Mouse (Mus musculus) testis, postnatal 14 days (tissue): ENCODE measurements at regions not wholly inside any gene's neighbourhood (a gene's known extent, or its start where the extent isn't known, plus 50 kb on each side); places are given as distances from the start of the nearest gene placed in this dataset.
A peak's percentile ranks its signal among the peaks of the same experiment; 100 is the strongest.

ENCODE experiments used
- DNase-seq: peaks from one replicate; pipeline ENCODE4 v3.0.0; 2021; ENCODE audit warnings: low spot score

DNA sequence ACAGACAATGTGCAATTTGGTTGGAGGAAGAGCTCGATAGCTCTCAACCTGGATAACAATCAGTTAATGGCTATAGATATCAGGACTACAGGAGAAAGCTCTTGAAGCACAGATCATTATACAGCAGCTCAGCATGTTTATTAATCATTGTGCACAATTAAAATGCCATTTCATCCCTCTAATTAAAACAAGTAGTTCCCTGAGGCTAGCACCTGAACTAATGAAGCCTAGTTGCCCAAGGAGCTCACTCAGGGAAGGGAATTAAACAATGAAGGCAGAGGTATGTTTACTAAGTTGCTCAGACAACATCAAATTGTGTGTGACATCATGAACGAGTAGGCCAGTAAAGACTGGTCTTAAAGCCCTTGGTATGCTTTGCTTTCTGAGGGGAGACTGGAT is 210.3 kb upstream of the Etaa1 start:
- no peak for DNase-seq

DNA sequence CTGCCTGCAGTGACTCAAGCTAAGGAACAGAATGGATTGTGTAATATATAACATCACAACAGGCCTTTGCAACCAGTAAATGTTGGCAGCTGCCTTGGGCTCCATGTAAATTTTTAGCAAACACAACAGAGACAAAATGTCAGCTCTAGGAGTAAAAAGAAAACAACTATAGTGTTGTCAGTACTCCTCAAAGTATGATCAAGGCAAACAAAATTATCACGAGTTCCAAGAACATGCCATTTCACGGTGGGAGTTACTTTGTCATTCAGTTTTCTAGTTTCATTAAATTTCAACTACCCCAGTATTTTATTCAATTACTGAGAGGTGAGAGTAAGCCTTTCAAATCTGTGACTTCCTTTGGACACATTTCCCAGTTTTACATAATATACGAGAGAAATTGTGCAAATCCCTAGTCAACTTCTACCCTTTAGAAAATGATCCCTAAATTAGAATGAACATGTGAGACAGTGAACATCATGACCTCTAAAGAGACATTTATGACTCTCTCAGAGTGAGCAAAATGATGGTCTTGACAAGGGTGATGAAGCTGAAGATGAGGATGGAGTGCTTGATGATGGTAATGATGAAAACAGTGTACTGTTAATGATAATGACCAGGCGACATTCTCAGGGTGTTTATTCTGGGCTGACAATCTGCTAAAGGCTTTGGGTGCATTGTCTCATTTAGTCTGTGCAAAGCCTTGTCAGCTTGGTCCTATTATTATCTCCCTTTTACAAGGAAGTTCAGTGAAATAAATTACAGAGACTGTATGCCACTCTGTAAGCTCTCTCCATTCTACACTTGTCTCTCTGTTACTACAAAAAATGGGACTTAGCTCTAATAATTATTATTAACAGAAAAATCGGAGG is 209.7 kb upstream of the Etaa1 start:
- DNase-seq: no peak

DNA sequence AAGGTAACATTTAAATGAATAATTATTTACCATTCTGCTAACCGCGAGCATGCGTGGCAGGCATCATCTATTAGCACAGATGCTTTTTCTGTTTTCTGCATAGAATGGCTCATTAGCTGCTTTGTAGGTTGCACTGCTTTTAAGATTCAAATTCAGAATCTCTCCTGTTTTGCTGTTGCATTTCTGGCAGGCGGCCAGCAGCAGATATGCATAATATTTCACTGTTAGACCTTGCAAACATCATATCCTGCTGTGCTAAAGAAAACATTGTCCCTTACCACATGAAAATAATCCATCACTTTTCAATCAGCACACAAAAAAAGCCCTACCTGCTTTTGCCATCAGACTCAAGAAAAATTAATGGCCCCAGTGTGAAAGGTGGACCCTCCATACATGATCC is 202.8 kb upstream of the Etaa1 start:
- no peak for DNase-seq

DNA sequence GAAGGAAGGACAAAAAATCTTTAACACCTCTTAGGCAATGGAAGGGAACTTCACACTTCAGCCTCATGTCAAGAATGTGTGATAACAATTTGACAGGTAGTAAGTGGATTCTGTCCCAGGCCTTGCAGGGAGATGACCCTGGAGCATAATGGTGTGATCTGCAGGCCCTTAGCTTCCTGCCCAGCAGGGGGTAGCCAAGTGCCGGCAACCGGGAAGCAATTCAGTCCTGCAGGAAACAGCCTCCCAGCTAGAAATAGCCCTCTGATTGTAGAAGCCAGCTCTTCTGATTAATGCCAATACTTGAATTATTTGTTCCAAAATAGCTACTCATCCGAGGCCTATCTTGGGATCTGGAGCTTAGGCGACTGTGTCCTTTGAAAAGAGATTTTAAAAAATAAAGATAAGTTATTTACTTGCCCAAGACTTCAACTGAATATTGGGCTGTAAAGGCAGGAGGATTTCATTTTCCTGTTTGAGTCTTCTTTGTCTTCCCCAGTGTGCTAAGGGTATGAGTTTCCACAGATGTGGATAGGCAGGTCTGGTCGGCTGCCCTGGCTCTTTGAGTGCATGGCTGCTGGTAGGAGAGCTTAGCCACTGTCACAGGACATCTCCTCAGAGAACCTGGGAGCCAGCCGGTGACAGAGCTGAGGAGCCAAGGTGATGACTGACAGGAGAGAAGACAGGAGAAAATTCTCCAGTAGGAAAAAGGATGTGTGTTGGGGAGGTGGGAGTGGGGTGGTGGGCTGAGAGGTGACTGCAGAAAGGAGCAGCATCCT is 198.3 kb upstream of the Etaa1 start:
- DNase-seq: peak; percentile 14

GRCm38 (mm10) chr11:18151369-18151768 is 197.7 kb upstream of the Etaa1 start:
- no peak for DNase-seq

- DNase-seq: no peak
Observed at GRCm38 (mm10) chr11:18127488-18127887, 173.8 kb upstream of the Etaa1 start.

- no peak for DNase-seq
Observed at GRCm38 (mm10) chr11:18123031-18123430, 169.4 kb upstream of the Etaa1 start.

- DNase-seq: no peak
Observed at GRCm38 (mm10) chr11:18122616-18123015, 168.9 kb upstream of the Etaa1 start.

DNA sequence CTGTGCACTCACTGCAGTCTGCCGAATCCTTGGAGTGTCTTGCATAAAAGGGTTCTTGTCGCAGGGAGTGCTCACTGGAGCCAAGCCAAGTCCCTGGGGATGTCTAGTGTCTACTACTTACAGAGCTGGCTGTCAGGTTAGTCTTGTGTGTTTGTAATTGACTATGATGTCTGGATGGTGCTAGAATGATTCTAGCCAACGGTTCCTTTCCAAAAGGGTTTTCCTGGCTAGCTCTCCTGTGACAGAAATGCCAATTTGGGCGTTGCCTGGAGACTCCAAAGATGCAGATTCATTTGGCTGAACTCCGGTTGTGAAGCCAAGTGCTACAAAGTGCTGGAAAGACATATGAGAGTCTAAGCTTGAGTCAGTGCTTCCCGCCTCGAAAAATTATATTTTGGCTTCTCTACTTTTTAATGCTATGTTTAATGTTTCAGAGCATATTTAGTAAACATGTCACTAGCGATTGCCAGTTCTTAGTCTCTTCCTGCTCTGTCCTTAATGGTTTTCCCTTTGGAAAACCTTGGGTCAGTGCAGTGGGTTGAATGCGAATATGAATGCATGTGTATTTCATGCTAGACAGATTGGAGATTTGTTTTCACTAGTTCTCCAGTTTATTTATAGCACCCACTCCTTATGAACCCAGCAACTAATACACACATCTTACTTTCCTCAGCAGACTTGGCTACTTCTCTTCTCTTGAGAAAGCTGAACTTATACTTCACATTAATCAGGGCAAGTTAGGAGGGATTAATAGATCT is 162.2 kb upstream of the Etaa1 start:
- no peak for DNase-seq

DNA sequence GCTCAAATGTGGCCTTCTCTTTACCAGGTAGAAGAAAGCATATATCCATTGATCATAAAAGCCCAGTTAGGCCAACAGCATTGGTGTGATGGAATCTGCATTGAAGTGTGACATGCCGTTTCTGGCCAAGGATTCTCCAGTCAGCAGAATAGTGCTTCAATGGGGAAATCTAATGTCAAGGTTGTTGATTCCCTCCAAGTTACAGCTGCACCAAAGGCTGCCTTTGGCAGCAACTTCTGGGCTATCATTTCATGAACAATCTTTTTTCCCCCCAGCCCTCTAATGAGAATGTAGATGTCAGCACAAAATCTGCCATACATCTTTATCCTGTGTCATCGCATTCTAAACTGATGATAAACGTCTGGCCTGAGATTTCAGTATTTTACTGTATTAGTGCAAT is 149.2 kb upstream of the Etaa1 start:
- DNase-seq: no peak

GRCm38 (mm10) chr11:18075840-18076435 is 122.3 kb upstream of the Etaa1 start:
- no peak for DNase-seq

GRCm38 (mm10) chr11:18070586-18071306 is 117.1 kb upstream of the Etaa1 start:
- no peak for DNase-seq

GRCm38 (mm10) chr11:18070032-18070374 is 116.3 kb upstream of the Etaa1 start:
- DNase-seq: no peak

DNA sequence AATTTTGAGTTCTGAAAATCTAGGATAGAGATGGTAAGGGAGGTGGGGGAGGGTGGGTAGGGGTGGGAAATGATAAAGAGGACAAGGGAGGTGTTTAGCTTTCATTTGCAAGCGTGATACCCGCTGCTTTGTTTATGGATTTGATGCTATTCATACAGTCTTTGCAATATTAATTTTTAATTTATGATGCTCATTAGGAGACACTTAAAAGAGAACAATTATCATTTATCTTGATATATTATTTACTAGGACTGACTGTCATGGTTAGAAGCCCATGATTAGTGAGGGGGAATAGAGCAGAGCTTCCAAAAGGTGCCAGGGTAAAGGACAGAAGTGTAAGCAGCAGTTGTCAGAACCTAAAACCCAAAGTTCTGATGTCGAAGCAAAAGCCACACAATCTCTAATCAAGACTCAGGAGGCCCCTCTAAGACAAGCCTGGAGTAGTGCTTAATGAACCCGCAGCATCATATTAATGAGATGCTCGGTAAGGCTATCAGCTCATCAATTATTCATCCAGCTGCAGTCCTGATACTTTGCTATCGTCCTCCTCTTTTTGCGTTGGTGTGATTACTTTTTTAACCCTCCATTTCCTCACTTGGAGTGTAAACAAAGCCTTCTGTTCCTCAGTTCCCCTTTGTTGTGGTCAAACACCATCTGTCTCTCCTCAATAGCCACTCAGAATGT is 115.8 kb upstream of the Etaa1 start:
- DNase-seq: no peak

GRCm38 (mm10) chr11:18068085-18068484 is 114.4 kb upstream of the Etaa1 start:
- DNase-seq: no peak

- no peak for DNase-seq
Observed at GRCm38 (mm10) chr11:18067676-18068075, 114.0 kb upstream of the Etaa1 start.

DNA sequence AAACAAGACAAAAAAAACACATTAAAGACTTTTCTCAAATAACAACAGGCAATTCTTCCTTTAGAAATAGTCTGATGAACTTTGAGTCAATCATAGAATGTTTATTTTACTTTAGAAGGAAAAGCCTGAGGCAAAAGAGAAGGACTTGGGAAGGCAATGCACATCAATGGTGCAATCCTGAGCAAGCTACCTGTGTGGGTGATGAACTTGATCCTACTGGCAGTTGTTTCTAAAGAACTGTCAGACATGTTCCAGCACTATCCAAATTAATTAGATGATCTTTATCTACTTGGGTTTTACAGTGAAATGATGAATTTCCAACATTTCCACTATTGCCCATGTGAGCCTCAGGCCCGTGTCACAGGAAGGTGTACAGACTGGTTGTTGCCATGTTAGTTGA is 87.9 kb upstream of the Etaa1 start:
- no peak for DNase-seq

GRCm38 (mm10) chr11:18031049-18031448 is 77.4 kb upstream of the Etaa1 start:
- DNase-seq: no peak

DNA sequence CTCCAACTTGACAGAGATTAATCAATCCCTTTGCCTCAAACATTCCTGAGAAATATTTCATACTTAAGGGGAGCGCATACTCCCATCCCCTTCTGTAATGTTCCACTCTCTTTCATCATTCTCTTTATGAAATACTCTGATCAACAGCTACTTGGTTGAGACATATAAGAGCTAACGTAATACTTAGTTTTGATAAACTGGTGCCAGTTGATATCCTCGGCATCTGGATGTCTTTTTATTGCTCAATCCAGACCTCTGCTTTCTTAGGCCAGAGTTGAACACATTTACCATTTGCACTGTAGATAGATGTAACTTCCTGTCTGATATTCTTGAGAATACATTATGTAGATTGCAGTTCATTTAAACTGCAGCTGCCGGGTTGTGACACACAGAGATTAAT is 68.4 kb upstream of the Etaa1 start:
- no peak for DNase-seq

GRCm38 (mm10) chr11:18015239-18015638 is 61.6 kb upstream of the Etaa1 start:
- no peak for DNase-seq

DNA sequence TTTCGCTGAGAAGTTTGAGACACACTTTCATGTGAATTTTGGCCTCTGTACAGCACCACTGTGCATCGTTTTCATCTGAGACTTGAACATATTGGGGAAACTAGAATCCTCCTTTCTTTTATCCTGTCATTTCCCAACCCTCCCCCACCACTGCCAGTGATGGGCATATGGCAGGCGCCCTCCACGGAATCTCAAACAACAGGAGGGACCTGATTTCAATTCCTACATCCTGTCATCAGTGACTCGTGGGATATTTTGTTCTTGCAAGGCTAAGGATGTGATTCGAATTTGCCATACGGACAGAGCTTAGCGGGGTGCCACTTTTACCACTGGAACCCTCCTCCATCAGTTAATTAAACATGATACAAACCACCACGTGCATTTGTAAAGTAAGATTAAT is 60.9 kb upstream of the Etaa1 start:
- no peak for DNase-seq
